ENCODE assay signal across 22 mouse cellular contexts in the genomic region with DNA sequence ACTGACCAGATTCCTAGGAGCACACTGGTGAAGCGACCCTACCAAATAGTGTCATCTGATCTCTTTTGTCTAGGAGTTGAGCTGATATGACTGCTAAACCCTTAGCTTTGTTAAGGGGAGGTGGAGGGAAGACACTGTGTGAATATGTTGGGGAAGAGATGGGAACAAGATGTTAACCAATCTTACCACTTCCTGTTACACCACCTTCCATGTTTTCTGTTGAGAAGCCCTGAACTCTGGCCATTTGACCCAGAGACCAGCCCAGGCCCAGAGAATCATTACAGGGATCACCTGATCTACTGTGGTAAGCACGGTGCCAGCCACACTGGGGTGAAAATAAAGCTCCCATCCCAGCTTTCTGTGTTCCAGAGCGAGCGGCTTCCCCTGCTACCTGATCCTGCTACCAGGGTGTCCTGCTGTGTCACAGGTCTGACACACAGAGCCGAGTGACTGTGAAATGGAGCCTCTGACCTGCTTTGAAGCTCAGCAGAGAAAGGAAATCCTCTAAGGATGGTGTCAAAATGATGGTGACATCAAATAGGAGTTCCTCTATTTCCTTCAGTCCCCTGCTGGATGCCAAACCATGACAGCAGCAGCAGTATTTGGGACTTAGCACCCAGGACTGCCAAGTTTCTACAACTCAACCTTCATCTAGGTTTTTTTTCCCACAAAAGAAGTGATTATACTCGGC. TPM values are rescaled to one million over a fixed set of nuclear protein-coding genes. Genes with fewer than 3 reads are reported as not detected.
DNase-seq lines count a peak whose midpoint lies in the region; ATAC-seq and TF ChIP-seq lines count a peak whose summit lies in the region.
"Had no signal": no experiment of that assay in that cellular context is flagged by ENCODE, and none has a peak within 500 bp of the region (broad histone marks: within the 10 kb centered on the region; RNA-seq: fewer than 3 reads in every experiment).

No protein-coding gene starts in this region.

- ATAC-seq in megakaryocyte, adult 5-6 weeks (ENCODE audit: poor library complexity, severe bottlenecking): peak; percentile 81
- ATAC-seq in hindbrain, embryonic 11.5 days (ENCODE audit: low FRiP score): no peak
- ATAC-seq: forebrain, embryonic 14.5 days; midbrain, embryonic 13.5 days; Patski had no signal

- peaks cover 42% of the 10 kb centered on the region for H3K4me1 ChIP-seq in bone marrow macrophage, adult 2 months (ENCODE audit: control insufficient read depth, insufficient read depth, low read length)
- peaks cover 3% of the 10 kb centered on the region; the same call in 1 of the 2 replicates for H3K4me1 ChIP-seq in small intestine, adult 2 months (ENCODE audit: control insufficient read depth, insufficient read depth, insufficient read length, low read length)
- no peaks in the 10 kb centered on the region for H3K4me1 ChIP-seq in hindbrain, embryonic 11.5 days (replicated peaks; ENCODE audit: control insufficient read depth, insufficient read depth, low read length)
- H3K4me1 ChIP-seq: embryonic facial prominence, embryonic 12.5 days; hindbrain, embryonic 13.5 days; limb, embryonic 15.5 days; midbrain, embryonic 13.5 days; neural tube, embryonic 15.5 days had no signal

- no peak overlapping the region for H3K4me3 ChIP-seq in bone marrow macrophage, adult 2 months (ENCODE audit: insufficient read depth, low read length)
- H3K4me3 ChIP-seq in small intestine, adult 2 months (ENCODE audit: low read depth, low read length): no peak overlapping the region
- no peak overlapping the region for H3K4me3 ChIP-seq in hindbrain, embryonic 11.5 days (ENCODE audit: low read depth, low read length)
- H3K4me3 ChIP-seq: embryonic facial prominence, embryonic 12.5 days; erythroblast, embryonic 14.5 days; hindbrain, embryonic 13.5 days; limb, embryonic 15.5 days; midbrain, embryonic 13.5 days; neural tube, embryonic 15.5 days had no signal

- no peak overlapping the region for H3K4me2 ChIP-seq in hindbrain, embryonic 11.5 days (replicated peaks; ENCODE audit: low read depth, low read length)
- H3K4me2 ChIP-seq: embryonic facial prominence, embryonic 12.5 days; hindbrain, embryonic 13.5 days; limb, embryonic 15.5 days; midbrain, embryonic 13.5 days; neural tube, embryonic 15.5 days had no signal

- no peak for TF ChIP-seq CTCF in bone marrow macrophage, adult 2 months (IDR thresholded peaks at IDR 0.05; ENCODE audit: low read depth, low read length)
- TF ChIP-seq CTCF in small intestine, adult 2 months (IDR thresholded peaks at IDR 0.05; ENCODE audit: extremely low read depth, insufficient read length, insufficient replicate concordance, low read depth, low read length): no peak

- no peaks in the 10 kb centered on the region for H3K27me3 ChIP-seq in small intestine, adult 2 months (ENCODE audit: control insufficient read depth, insufficient read depth, low read length)
- H3K27me3 ChIP-seq in hindbrain, embryonic 11.5 days (ENCODE audit: control insufficient read depth, insufficient read depth, low read length): no peaks in the 10 kb centered on the region
- H3K27me3 ChIP-seq: embryonic facial prominence, embryonic 12.5 days; hindbrain, embryonic 13.5 days; limb, embryonic 15.5 days; midbrain, embryonic 13.5 days; neural tube, embryonic 15.5 days; Patski had no signal

- H3K27ac ChIP-seq in bone marrow macrophage, adult 2 months (ENCODE audit: insufficient read depth, low read depth, low read length): peak overlapping the region; percentile 89
- peak overlapping the region; percentile 39; the same call in 1 of the 2 replicates for H3K27ac ChIP-seq in small intestine, adult 2 months (ENCODE audit: insufficient read depth, low read depth, low read length)
- H3K27ac ChIP-seq in hindbrain, embryonic 11.5 days (ENCODE audit: low read depth, low read length): no peak overlapping the region
- H3K27ac ChIP-seq: embryonic facial prominence, embryonic 12.5 days; hindbrain, embryonic 13.5 days; limb, embryonic 15.5 days; midbrain, embryonic 13.5 days; neural tube, embryonic 15.5 days; stomach, postnatal 0 days had no signal

- WGBS in small intestine, adult 2 months: 61% methylated on average over 6 of the region's 6 CpGs
- WGBS in hindbrain, embryonic 11.5 days: 53% methylated on average over 6 of the region's 6 CpGs

- TF ChIP-seq POLR2A in bone marrow macrophage, adult 2 months (IDR thresholded peaks at IDR 0.05; ENCODE audit: borderline replicate concordance, low read depth, low read length): no peak
- TF ChIP-seq POLR2A in small intestine, adult 2 months (IDR thresholded peaks at IDR 0.05; ENCODE audit: low read depth, low read length): no peak

- peak; percentile 38 for DNase-seq in lung, postnatal 36 days
- DNase-seq in lung, postnatal 10 days: no peak
- no peak for DNase-seq in cerebellum, adult 8-10 months
- no peak for DNase-seq in hindbrain, embryonic 11.5 days (ENCODE audit: low spot score)
- DNase-seq: cerebellum, adult 9-11 months; gastrocnemius, postnatal 36 days; kidney, adult 8-10 months; kidney, postnatal 14 days; right cerebral cortex, postnatal 25 days had no signal

- no peaks in the 10 kb centered on the region for H3K36me3 ChIP-seq in small intestine, adult 2 months (ENCODE audit: control insufficient read depth, insufficient read depth, low read length)
- no peaks in the 10 kb centered on the region for H3K36me3 ChIP-seq in hindbrain, embryonic 11.5 days (ENCODE audit: control insufficient read depth, insufficient read depth, low read length)
- H3K36me3 ChIP-seq: embryonic facial prominence, embryonic 12.5 days; hindbrain, embryonic 13.5 days; limb, embryonic 15.5 days; midbrain, embryonic 13.5 days; neural tube, embryonic 15.5 days had no signal

- no peak overlapping the region for H3K9ac ChIP-seq in hindbrain, embryonic 11.5 days (ENCODE audit: low read depth, low read length)
- H3K9ac ChIP-seq: embryonic facial prominence, embryonic 12.5 days; hindbrain, embryonic 13.5 days; limb, embryonic 15.5 days; midbrain, embryonic 13.5 days; neural tube, embryonic 15.5 days had no signal

- H3K9me3 ChIP-seq in hindbrain, embryonic 11.5 days (ENCODE audit: control insufficient read depth, low read length): no peaks in the 10 kb centered on the region
- H3K9me3 ChIP-seq: embryonic facial prominence, embryonic 12.5 days; hindbrain, embryonic 13.5 days; limb, embryonic 15.5 days; midbrain, embryonic 13.5 days; neural tube, embryonic 15.5 days had no signal

RNA-seq across cellular contexts. Expression of gene Fcgr4, which starts 1.1 kb away (rescaled TPM):
- 84.3 and 86.6 TPM in 2 replicates for polyA plus RNA-seq in bone marrow macrophage, adult 2 months (2012; ENCODE audit: insufficient read depth, insufficient read length, missing spikeins)
- 34.6 and 34.8 TPM in 2 replicates for total RNA-seq in megakaryocyte, adult 5-6 weeks (2015)
- total RNA-seq in megakaryocyte, adult 5-6 weeks (2017): 30.0 and 47.4 TPM in 2 replicates
- polyA plus RNA-seq in small intestine, adult 2 months (2012; rRNA removed): 2.5 and 2.8 TPM in 2 replicates
- 0.39 and 0.62 TPM in 2 replicates for polyA plus RNA-seq in hindbrain, embryonic 11.5 days (2014; fragmentation: Nextera tagmentation; extraction: Ambion mirVana)
- total RNA-seq: gastrocnemius, postnatal 36 days; left cerebral cortex, postnatal 25 days had no signal
- polyA plus RNA-seq: erythroblast, embryonic 14.5 days; midbrain, embryonic 13.5 days had no signal

RNA-seq across cellular contexts. Expression of gene Fcgr2b, which starts 41.3 kb away (rescaled TPM):
- polyA plus RNA-seq in bone marrow macrophage, adult 2 months (2012; ENCODE audit: insufficient read depth, insufficient read length, missing spikeins): 270 and 276 TPM in 2 replicates
- total RNA-seq in megakaryocyte, adult 5-6 weeks (2015): 226 and 271 TPM in 2 replicates
- 174 and 196 TPM in 2 replicates for total RNA-seq in megakaryocyte, adult 5-6 weeks (2017)
- polyA plus RNA-seq in small intestine, adult 2 months (2012; rRNA removed): 3.6 and 4.3 TPM in 2 replicates
- polyA plus RNA-seq in hindbrain, embryonic 11.5 days (2014; fragmentation: Nextera tagmentation; extraction: Ambion mirVana): 0.12 and 0.28 TPM in 2 replicates
- polyA plus RNA-seq: erythroblast, embryonic 14.5 days had no signal

RNA-seq across cellular contexts. Expression of gene Fcgr3, which starts 47.1 kb away (rescaled TPM):
- polyA plus RNA-seq in bone marrow macrophage, adult 2 months (2012; ENCODE audit: insufficient read depth, insufficient read length, missing spikeins): 1,121 and 1,154 TPM in 2 replicates
- 499 and 513 TPM in 2 replicates for total RNA-seq in megakaryocyte, adult 5-6 weeks (2015)
- 540 and 572 TPM in 2 replicates for total RNA-seq in megakaryocyte, adult 5-6 weeks (2017)
- polyA plus RNA-seq in small intestine, adult 2 months (2012; rRNA removed): 4.9 and 6.7 TPM in 2 replicates
- 9.6 TPM in 2 replicates for polyA plus RNA-seq in hindbrain, embryonic 11.5 days (2014; fragmentation: Nextera tagmentation; extraction: Ambion mirVana)
- polyA plus RNA-seq: erythroblast, embryonic 14.5 days had no signal

Comparison
In these comparisons a context has a peak if more than half of its experiments do, and no peak if none do; other contexts are left out.
1. RNA of gene Fcgr4, which starts 1.1 kb away (polyA plus RNA-seq): 84.3 to 86.6 TPM in bone marrow macrophage, adult 2 months; 2.5 to 2.8 TPM in small intestine, adult 2 months and 0.39 to 0.62 TPM in hindbrain, embryonic 11.5 days; every median in the first group is over 10 times any median in the second.
2. RNA of gene Fcgr2b, which starts 41.3 kb away (polyA plus RNA-seq): 270 to 276 TPM in bone marrow macrophage, adult 2 months; 3.6 to 4.3 TPM in small intestine, adult 2 months and 0.12 to 0.28 TPM in hindbrain, embryonic 11.5 days; every median in the first group is over 10 times any median in the second.
3. RNA of gene Fcgr3, which starts 47.1 kb away (polyA plus RNA-seq): 1,121 to 1,154 TPM in bone marrow macrophage, adult 2 months; 9.6 TPM in hindbrain, embryonic 11.5 days and 4.9 to 6.7 TPM in small intestine, adult 2 months; every median in the first group is over 100 times any median in the second.